Mouse (Mus musculus) hindbrain, postnatal 0 days (tissue): ENCODE results near the gene Nfe2l2. TPM values are rescaled to one million over a fixed set of nuclear protein-coding genes. Genes with fewer than 3 reads are reported as not detected.

Experiments
- ATAC-seq: fragments of 200-750 bp; cut with Nextera tagmentation; 2 replicates; pipeline ENCODE4 v1.8.0; 2017; ENCODE audit warnings: mild to moderate bottlenecking, moderate TSS enrichment, moderate library complexity
- DNase-seq: peaks from one replicate; pipeline ENCODE4 v3.0.0-alpha.2; 2015; ENCODE audit warnings: low spot score
- H3K27ac ChIP-seq: fragments of 300-500 bp; sonication (generic); 2 replicates; pipeline ENCODE4 v1.5.1; 2014; ENCODE audit warnings: mild to moderate bottlenecking
- H3K27me3 ChIP-seq: fragments of 300-500 bp; sonication (generic); 2 replicates; pipeline ENCODE4 v1.6.1; 2014; ENCODE audit warnings: low read length, mixed read lengths; ENCODE audit not compliant: insufficient read depth
- H3K36me3 ChIP-seq: fragments of 300-500 bp; sonication (generic); 2 replicates; pipeline ENCODE4 v1.6.1; 2014; ENCODE audit warnings: low read length, mixed read lengths; ENCODE audit not compliant: insufficient read depth
- H3K4me1 ChIP-seq: fragments of 300-500 bp; sonication (generic); 2 replicates; pipeline ENCODE4 v1.6.1; 2014; ENCODE audit warnings: antibody characterized with exemption, low read length, mixed read lengths; ENCODE audit not compliant: insufficient read depth
- H3K4me2 ChIP-seq: fragments of 300-500 bp; sonication (generic); 2 replicates; pipeline ENCODE4 v1.6.1; 2014; ENCODE audit warnings: low read depth, mild to moderate bottlenecking, low read length, moderate library complexity, mixed read lengths
- H3K4me3 ChIP-seq: fragments of 300-500 bp; sonication (generic); 2 replicates; pipeline ENCODE4 v1.5.1; 2014; ENCODE audit warnings: low read length
- H3K9ac ChIP-seq: fragments of 300-500 bp; sonication (generic); replicated peaks from 2 replicates; pipeline ENCODE4 v1.6.1; 2014; ENCODE audit warnings: mild to moderate bottlenecking, low read length, moderate library complexity, mixed read lengths
- H3K9me3 ChIP-seq: fragments of 300-500 bp; sonication (generic); 2 replicates; pipeline ENCODE4 v1.6.1; 2016; ENCODE audit warnings: low read length, mixed read lengths
- CTCF ChIP-seq: IDR thresholded peaks from 2 replicates; pipeline ENCODE4 v1.5.1; 2016; ENCODE audit warnings: antibody characterized with exemption, control low read depth, low read depth
- WGBS: fragments of 180-500 bp; shearing (Covaris S2); extraction: QIAGEN DNeasy Blood & Tissue Kit; methylation state at CpG from one replicate; pipeline ENCODE4 v1.1.7; 2014; 5-methylcytosine and 5-hydroxymethylcytosine counted together
- polyA plus RNA-seq: library from polyadenylated mRNA; unstranded; fragments of >200 nt; fragmentation: Nextera tagmentation; extraction: Ambion mirVana; gene quantifications from 2 replicates; pipeline ENCODE4 v1.2.1, GENCODE M21; 2015
- total RNA-seq: library from RNA; depleted of rRNA; stranded (reverse); fragments of >200 nt; gene quantifications from 2 replicates; pipeline ENCODE4 v1.2.3, GENCODE M21; 2014

Gene Nfe2l2
- total and polyA plus RNA-seq, 2 experiments from 2014 or later, result 11.6 to 17.0 TPM

GRCm38 (mm10) chr2:75701822-75702587 is 2.4 kb downstream of the Nfe2l2 start:
- H3K27me3 ChIP-seq, result no peaks in the 10 kb centered on the region; the same call in 1 of the 2 replicates
- TF ChIP-seq CTCF, result no peak
- peak overlapping the region; percentile 73 for H3K4me2 ChIP-seq
- 81% methylated on average over 9 of the region's 9 CpGs for WGBS
- DNase-seq, result no peak
- H3K36me3 ChIP-seq, result no peaks in the 10 kb centered on the region
- no peak overlapping the region for H3K27ac ChIP-seq
- H3K4me3 ChIP-seq, result peak overlapping the region; percentile 44; the same call in 1 of the 2 replicates
- peaks cover 7% of the 10 kb centered on the region; the same call in 1 of the 2 replicates for H3K4me1 ChIP-seq
- no peaks in the 10 kb centered on the region for H3K9me3 ChIP-seq
- no peak overlapping the region for H3K9ac ChIP-seq
- no peak for ATAC-seq

- Histone ChIP-seq H3K9me3 (no peaks in the 10 kb centered on the region), H3K9ac (no peak overlapping the region), H3K36me3 (no peaks in the 10 kb centered on the region), H3K27me3 (no peaks in the 10 kb centered on the region; the same call in 1 of the 2 replicates), H3K27ac (no peak overlapping the region), H3K4me3 (no peak overlapping the region), H3K4me1 (peaks cover 7% of the 10 kb centered on the region; the same call in 1 of the 2 replicates), H3K4me2 (no peak overlapping the region)
- DNase-seq, result no peak
- 81% methylated on average over 3 of the region's 3 CpGs for WGBS
- no peak for TF ChIP-seq CTCF
- no peak for ATAC-seq
Measured at GRCm38 (mm10) chr2:75701207-75701606, 3.2 kb downstream of the Nfe2l2 start.

GRCm38 (mm10) chr2:75700543-75700942 is 3.9 kb downstream of the Nfe2l2 start:
- no peak for TF ChIP-seq CTCF
- H3K9me3 ChIP-seq, result no peaks in the 10 kb centered on the region

GRCm38 (mm10) chr2:75698874-75699273 is 5.6 kb downstream of the Nfe2l2 start:
- Histone ChIP-seq H3K36me3 (no peaks in the 10 kb centered on the region), H3K4me1 (no peaks in the 10 kb centered on the region), H3K27ac (no peak overlapping the region), H3K4me2 (no peak overlapping the region), H3K27me3 (no peaks in the 10 kb centered on the region), H3K9ac (no peak overlapping the region), H3K4me3 (no peak overlapping the region), H3K9me3 (no peaks in the 10 kb centered on the region)
- 64% methylated on average over 3 of the region's 3 CpGs for WGBS
- no peak for TF ChIP-seq CTCF
- ATAC-seq, result 0 out of 2 replicates have a peak, but pooled peaks have one; percentile 11
- no peak for DNase-seq

More at GRCm38 (mm10) chr2:75700543-75700942, 3.9 kb downstream of the Nfe2l2 start:
- DNase-seq, result no peak
- no peaks in the 10 kb centered on the region; the same call in 1 of the 2 replicates for H3K27me3 ChIP-seq
- H3K4me2 ChIP-seq, result no peak overlapping the region
- no peak overlapping the region for H3K9ac ChIP-seq
- no peaks in the 10 kb centered on the region for H3K36me3 ChIP-seq
- peaks cover 7% of the 10 kb centered on the region; the same call in 1 of the 2 replicates for H3K4me1 ChIP-seq
- H3K27ac ChIP-seq, result no peak overlapping the region
- no peak overlapping the region for H3K4me3 ChIP-seq
- no peak for ATAC-seq
- 95% methylated on average over 3 of the region's 3 CpGs for WGBS

- Histone ChIP-seq H3K27me3 (no peaks in the 10 kb centered on the region), H3K9me3 (no peaks in the 10 kb centered on the region), H3K36me3 (no peaks in the 10 kb centered on the region), H3K4me3 (no peak overlapping the region), H3K27ac (no peak overlapping the region), H3K4me1 (no peaks in the 10 kb centered on the region), H3K9ac (no peak overlapping the region), H3K4me2 (no peak overlapping the region)
- ATAC-seq, result no peak
- DNase-seq, result no peak
- WGBS, result 42% methylated on average over 4 of the region's 4 CpGs
- no peak for TF ChIP-seq CTCF
Measured at GRCm38 (mm10) chr2:75698007-75698406, 6.4 kb downstream of the Nfe2l2 start.

- H3K9me3 ChIP-seq, result no peaks in the 10 kb centered on the region
- WGBS, result 88% methylated on average over 3 of the region's 3 CpGs
- no peak overlapping the region for H3K4me3 ChIP-seq
Measured at GRCm38 (mm10) chr2:75697222-75697621, 7.2 kb downstream of the Nfe2l2 start.

GRCm38 (mm10) chr2:75696371-75696770 is 8.1 kb downstream of the Nfe2l2 start:
- Histone ChIP-seq H3K4me2 (no peak overlapping the region), H3K36me3 (no peaks in the 10 kb centered on the region), H3K27me3 (no peaks in the 10 kb centered on the region), H3K4me1 (no peaks in the 10 kb centered on the region), H3K4me3 (no peak overlapping the region), H3K27ac (no peak overlapping the region), H3K9ac (no peak overlapping the region), H3K9me3 (no peaks in the 10 kb centered on the region)
- no peak for ATAC-seq
- TF ChIP-seq CTCF, result no peak
- DNase-seq, result no peak
- WGBS, result 59% methylated on average over 5 of the region's 5 CpGs

More at GRCm38 (mm10) chr2:75697222-75697621, 7.2 kb downstream of the Nfe2l2 start:
- DNase-seq (no peak), ATAC-seq (no peak)
- H3K27me3 ChIP-seq, result no peaks in the 10 kb centered on the region
- H3K4me1 ChIP-seq, result no peaks in the 10 kb centered on the region
- H3K36me3 ChIP-seq, result no peaks in the 10 kb centered on the region
- no peak overlapping the region for H3K4me2 ChIP-seq
- no peak overlapping the region for H3K9ac ChIP-seq
- TF ChIP-seq CTCF, result no peak
- no peak overlapping the region for H3K27ac ChIP-seq
